Comparison of ENCODE assay signal across 17 mouse cellular contexts in genomic region chr5:34956151-34956550, GRCm38 (mm10). TPM values are rescaled to one million over a fixed set of nuclear protein-coding genes. Genes with fewer than 3 reads are reported as not detected.
A peak's percentile ranks its signal among the peaks of the same experiment; 100 is the strongest.
DNase-seq lines count a peak whose midpoint lies in the region; ATAC-seq lines count a peak whose summit lies in the region.
"Had no signal": no experiment of that assay in that cellular context is flagged by ENCODE, and none has a peak within 500 bp of the region (broad histone marks: within the 10 kb centered on the region; RNA-seq: fewer than 3 reads in every experiment).

No protein-coding gene starts in this region.

- H3K4me2 ChIP-seq in heart, embryonic 11.5 days = no peak overlapping the region
- H3K4me2 ChIP-seq in hindbrain, embryonic 12.5 days (replicated peaks) = no peak overlapping the region
- no peak overlapping the region for H3K4me2 ChIP-seq in midbrain, embryonic 15.5 days
- H3K4me2 ChIP-seq: forebrain, embryonic 15.5 days; limb, embryonic 13.5 days; liver, embryonic 15.5 days had no signal

- H3K36me3 ChIP-seq in heart, embryonic 11.5 days (ENCODE audit: control insufficient read depth, insufficient read depth, low read length) = 0 out of 2 replicates have a peak, but pooled peaks cover 4% of the 10 kb centered on the region
- H3K36me3 ChIP-seq in hindbrain, embryonic 10.5 days = peaks cover 61% of the 10 kb centered on the region
- 0 out of 2 replicates have a peak, but pooled peaks cover 3% of the 10 kb centered on the region for H3K36me3 ChIP-seq in hindbrain, embryonic 12.5 days
- peaks cover 72% of the 10 kb centered on the region for H3K36me3 ChIP-seq in midbrain, embryonic 10.5 days
- no peaks in the 10 kb centered on the region for H3K36me3 ChIP-seq in midbrain, embryonic 15.5 days (replicated peaks)
- H3K36me3 ChIP-seq: liver, embryonic 15.5 days had no signal

- no peak for DNase-seq in heart, postnatal 4 days
- DNase-seq in hindbrain, embryonic 10.5 days (ENCODE audit: low spot score) = no peak
- DNase-seq in midbrain, embryonic 10.5 days (ENCODE audit: low spot score) = no peak
- DNase-seq in cerebellum, adult 11-12 months = no peak
- DNase-seq: gastrocnemius, postnatal 36 days; right cerebral cortex, postnatal 14 days; spleen, adult 18-20 months; thymus, postnatal 25 days had no signal

- H3K9me3 ChIP-seq in heart, embryonic 11.5 days (replicated peaks; ENCODE audit: control insufficient read depth, low read length) = no peaks in the 10 kb centered on the region
- H3K9me3 ChIP-seq in hindbrain, embryonic 10.5 days = peaks cover 8% of the 10 kb centered on the region; the same call in 1 of the 2 replicates
- H3K9me3 ChIP-seq in hindbrain, embryonic 12.5 days (replicated peaks) = peaks cover 8% of the 10 kb centered on the region
- H3K9me3 ChIP-seq in midbrain, embryonic 10.5 days (replicated peaks) = peaks cover 12% of the 10 kb centered on the region; the same call in 1 of the 2 replicates
- H3K9me3 ChIP-seq in midbrain, embryonic 15.5 days = no peaks in the 10 kb centered on the region
- H3K9me3 ChIP-seq: forebrain, embryonic 15.5 days; hindbrain, embryonic 15.5 days; liver, embryonic 15.5 days had no signal

- peak overlapping the region; percentile 6 for H3K27ac ChIP-seq in heart, embryonic 11.5 days (ENCODE audit: low read depth, low read length)
- H3K27ac ChIP-seq in hindbrain, embryonic 10.5 days = peak overlapping the region; percentile 26; the same call in 1 of the 2 replicates
- H3K27ac ChIP-seq in hindbrain, embryonic 12.5 days = no peak overlapping the region
- H3K27ac ChIP-seq in midbrain, embryonic 10.5 days (replicated peaks) = peak overlapping the region; percentile 30; the same call in 1 of the 2 replicates
- H3K27ac ChIP-seq in midbrain, embryonic 15.5 days = no peak overlapping the region
- H3K27ac ChIP-seq: limb, embryonic 13.5 days; liver, embryonic 15.5 days had no signal

- no peak overlapping the region for H3K4me3 ChIP-seq in heart, embryonic 11.5 days (ENCODE audit: low read depth, low read length)
- no peak overlapping the region for H3K4me3 ChIP-seq in hindbrain, embryonic 10.5 days
- no peak overlapping the region for H3K4me3 ChIP-seq in hindbrain, embryonic 12.5 days
- no peak overlapping the region for H3K4me3 ChIP-seq in midbrain, embryonic 10.5 days
- H3K4me3 ChIP-seq in midbrain, embryonic 15.5 days = no peak overlapping the region
- H3K4me3 ChIP-seq: forebrain, embryonic 15.5 days; hindbrain, embryonic 15.5 days; limb, embryonic 13.5 days; liver, embryonic 15.5 days had no signal

- peaks cover 72% of the 10 kb centered on the region for H3K4me1 ChIP-seq in heart, embryonic 11.5 days (ENCODE audit: control insufficient read depth, insufficient read depth, low read length)
- H3K4me1 ChIP-seq in hindbrain, embryonic 10.5 days (replicated peaks) = peaks cover 66% of the 10 kb centered on the region
- peaks cover 64% of the 10 kb centered on the region for H3K4me1 ChIP-seq in hindbrain, embryonic 12.5 days
- peaks cover 66% of the 10 kb centered on the region for H3K4me1 ChIP-seq in midbrain, embryonic 10.5 days
- H3K4me1 ChIP-seq in midbrain, embryonic 15.5 days = peaks cover 44% of the 10 kb centered on the region

- H3K9ac ChIP-seq in heart, embryonic 11.5 days (ENCODE audit: low read depth, low read length) = no peak overlapping the region
- no peak overlapping the region for H3K9ac ChIP-seq in hindbrain, embryonic 12.5 days
- no peak overlapping the region for H3K9ac ChIP-seq in midbrain, embryonic 15.5 days
- H3K9ac ChIP-seq: forebrain, embryonic 15.5 days; hindbrain, embryonic 15.5 days; limb, embryonic 13.5 days; liver, embryonic 15.5 days had no signal

- 60% methylated on average over 7 of the region's 7 CpGs for WGBS in heart, embryonic 11.5 days (ENCODE audit: insufficient replicate concordance)
- WGBS in hindbrain, embryonic 10.5 days = 76% methylated on average over 7 of the region's 7 CpGs
- 76% methylated on average over 7 of the region's 7 CpGs for WGBS in hindbrain, embryonic 12.5 days
- WGBS in midbrain, embryonic 10.5 days = 81% methylated on average over 7 of the region's 7 CpGs
- 82% methylated on average over 7 of the region's 7 CpGs for WGBS in midbrain, embryonic 15.5 days

- H3K27me3 ChIP-seq in heart, embryonic 11.5 days (ENCODE audit: control insufficient read depth, insufficient read depth, low read length) = no peaks in the 10 kb centered on the region
- H3K27me3 ChIP-seq in hindbrain, embryonic 10.5 days (ENCODE audit: insufficient read depth, poor library complexity, severe bottlenecking) = no peaks in the 10 kb centered on the region
- H3K27me3 ChIP-seq in hindbrain, embryonic 12.5 days = no peaks in the 10 kb centered on the region
- H3K27me3 ChIP-seq in midbrain, embryonic 10.5 days (ENCODE audit: low read depth, poor library complexity, severe bottlenecking) = no peaks in the 10 kb centered on the region
- no peaks in the 10 kb centered on the region for H3K27me3 ChIP-seq in midbrain, embryonic 15.5 days (replicated peaks)
- H3K27me3 ChIP-seq: forebrain, embryonic 15.5 days; hindbrain, embryonic 15.5 days; limb, embryonic 13.5 days; liver, embryonic 15.5 days; Patski had no signal

- ATAC-seq in heart, embryonic 11.5 days (replicated peaks; ENCODE audit: insufficient number of reproducible peaks, low FRiP score, low TSS enrichment) = no peak
- ATAC-seq in hindbrain, embryonic 12.5 days (ENCODE audit: low FRiP score) = no peak
- no peak for ATAC-seq in midbrain, embryonic 15.5 days (replicated peaks)
- ATAC-seq: intestine, embryonic 16.5 days; Patski had no signal

RNA-seq across cellular contexts. Expression of gene Rgs12, which starts 6.9 kb away (rescaled TPM):
- 25.6 and 29.5 TPM in 2 replicates for polyA plus RNA-seq in heart, embryonic 11.5 days (2014; fragmentation: Nextera tagmentation; extraction: Ambion mirVana)
- 10 to 100 TPM; 49.8 to 60.4 TPM for total RNA-seq in heart, postnatal 4 days (2021)
- polyA plus RNA-seq in hindbrain, embryonic 10.5 days (2016; fragmentation: Nextera tagmentation; extraction: Ambion mirVana) = 62.4 and 74.3 TPM in 2 replicates
- 65.3 and 67.3 TPM in 2 replicates for polyA plus RNA-seq in hindbrain, embryonic 12.5 days (2016; fragmentation: Nextera tagmentation; extraction: Ambion mirVana)
- 62.9 and 74.4 TPM in 2 replicates for polyA plus RNA-seq in midbrain, embryonic 10.5 days (2016; fragmentation: Nextera tagmentation; extraction: Ambion mirVana)
- polyA plus RNA-seq in midbrain, embryonic 15.5 days (2015; fragmentation: Nextera tagmentation; extraction: Ambion mirVana) = 52.7 and 60.1 TPM in 2 replicates

RNA-seq across cellular contexts. Expression of gene Msantd1, which starts 48.3 kb away (rescaled TPM):
- polyA plus RNA-seq in heart, embryonic 11.5 days (2014; fragmentation: Nextera tagmentation; extraction: Ambion mirVana) = 0.42 and 0.97 TPM in 2 replicates
- under 1 TPM; 0.19 to 0.90 TPM for total RNA-seq in heart, postnatal 4 days (2021)
- polyA plus RNA-seq in hindbrain, embryonic 10.5 days (2016; fragmentation: Nextera tagmentation; extraction: Ambion mirVana) = 1.4 and 2.6 TPM in 2 replicates
- polyA plus RNA-seq in hindbrain, embryonic 12.5 days (2016; fragmentation: Nextera tagmentation; extraction: Ambion mirVana) = 1.6 TPM in 2 replicates
- 0.47 and 0.49 TPM in 2 replicates for polyA plus RNA-seq in midbrain, embryonic 10.5 days (2016; fragmentation: Nextera tagmentation; extraction: Ambion mirVana)
- 6.5 and 6.8 TPM in 2 replicates for polyA plus RNA-seq in midbrain, embryonic 15.5 days (2015; fragmentation: Nextera tagmentation; extraction: Ambion mirVana)

Comparison
In these comparisons a context has a peak if more than half of its experiments do, and no peak if none do; other contexts are left out.
1. H3K27ac ChIP-seq: peak in heart, embryonic 11.5 days (single experiment), hindbrain, embryonic 10.5 days (single experiment) and midbrain, embryonic 10.5 days (single experiment); none in hindbrain, embryonic 12.5 days (single experiment) and midbrain, embryonic 15.5 days (single experiment).